Mouse (Mus musculus): Measurements from ENCODE around the gene F13a1. TPM values are rescaled to one million over a fixed set of nuclear protein-coding genes. Genes with fewer than 3 reads are reported as not detected.

The F13a1 gene
- polyA plus RNA-seq, 1 experiment: 1.1 TPM

- Histone ChIP-seq H3K36me3 (ENCODE audit: control insufficient read depth, insufficient read depth, low read length) (no peaks in the 10 kb centered on the region), H3K27me3 (ENCODE audit: control insufficient read depth, insufficient read depth, low read length) (no peaks in the 10 kb centered on the region), H3K27ac (ENCODE audit: insufficient read depth, low read length) (no peak overlapping the region), H3K4me1 (ENCODE audit: control insufficient read depth, insufficient read depth, insufficient read length) (peaks cover 3% of the 10 kb centered on the region; the same call in 1 of the 2 replicates), H3K4me3 (ENCODE audit: extremely low read depth, insufficient read depth, insufficient read length) (no peak overlapping the region)
- DNase-seq (ENCODE audit: low read depth in 1 of 2, low spot score in 2 of 2): no peak
- 61% methylated on average over 5 of the region's 5 CpGs for WGBS
- TF ChIP-seq CTCF (IDR thresholded peaks at IDR 0.05; ENCODE audit: extremely low read depth, insufficient read depth, insufficient read length, insufficient replicate concordance): no peak
- TF ChIP-seq POLR2A (IDR thresholded peaks at IDR 0.05; ENCODE audit: low read depth, low read length): no peak
Observed at GRCm38 (mm10) chr13:37010771-37011170, 39.3 kb downstream of the F13a1 start.

- H3K27ac ChIP-seq (ENCODE audit: insufficient read depth, low read length): no peak overlapping the region
- H3K27me3 ChIP-seq (ENCODE audit: control insufficient read depth, insufficient read depth, low read length): no peaks in the 10 kb centered on the region
- no peaks in the 10 kb centered on the region for H3K36me3 ChIP-seq (ENCODE audit: control insufficient read depth, insufficient read depth, low read length)
- no peak for DNase-seq (ENCODE audit: low read depth in 1 of 2, low spot score in 2 of 2)
- TF ChIP-seq CTCF (IDR thresholded peaks at IDR 0.05; ENCODE audit: extremely low read depth, insufficient read depth, insufficient read length, insufficient replicate concordance) (no peak), POLR2A (IDR thresholded peaks at IDR 0.05; ENCODE audit: low read depth, low read length) (no peak)
- no peak overlapping the region for H3K4me3 ChIP-seq (ENCODE audit: extremely low read depth, insufficient read depth, insufficient read length)
- H3K4me1 ChIP-seq (ENCODE audit: control insufficient read depth, insufficient read depth, insufficient read length): no peaks in the 10 kb centered on the region
Observed at GRCm38 (mm10) chr13:37006224-37006623, 43.8 kb downstream of the F13a1 start.

GRCm38 (mm10) chr13:36999210-36999705 is 50.8 kb downstream of the F13a1 start:
- 90% methylated on average over 6 of the region's 6 CpGs for WGBS
- H3K4me3 ChIP-seq (ENCODE audit: extremely low read depth, insufficient read depth, insufficient read length): no peak overlapping the region; the same call in 1 of the 2 replicates
- H3K4me1 ChIP-seq (ENCODE audit: control insufficient read depth, insufficient read depth, insufficient read length): no peaks in the 10 kb centered on the region
- no peaks in the 10 kb centered on the region for H3K36me3 ChIP-seq (ENCODE audit: control insufficient read depth, insufficient read depth, low read length)
- no peaks in the 10 kb centered on the region for H3K27me3 ChIP-seq (ENCODE audit: control insufficient read depth, insufficient read depth, low read length)
- no peak for TF ChIP-seq CTCF (IDR thresholded peaks at IDR 0.05; ENCODE audit: extremely low read depth, insufficient read depth, insufficient read length, insufficient replicate concordance)
- no peak for TF ChIP-seq POLR2A (IDR thresholded peaks at IDR 0.05; ENCODE audit: low read depth, low read length)
- H3K27ac ChIP-seq (ENCODE audit: insufficient read depth, low read length): no peak overlapping the region
- DNase-seq (ENCODE audit: low read depth in 1 of 2, low spot score in 2 of 2): no peak

GRCm38 (mm10) chr13:36993593-36993992 is 56.5 kb downstream of the F13a1 start:
- whole genome bisulfite sequencing: 91% methylated on average over 5 of the region's 5 CpGs
- DNase-seq (ENCODE audit: low read depth in 1 of 2, low spot score in 2 of 2): no peak
- Histone ChIP-seq H3K27ac (ENCODE audit: insufficient read depth, low read length) (no peak overlapping the region), H3K4me3 (ENCODE audit: extremely low read depth, insufficient read depth, insufficient read length) (no peak overlapping the region), H3K27me3 (ENCODE audit: control insufficient read depth, insufficient read depth, low read length) (no peaks in the 10 kb centered on the region), H3K36me3 (ENCODE audit: control insufficient read depth, insufficient read depth, low read length) (no peaks in the 10 kb centered on the region), H3K4me1 (ENCODE audit: control insufficient read depth, insufficient read depth, insufficient read length) (no peaks in the 10 kb centered on the region)
- no peak for TF ChIP-seq POLR2A (IDR thresholded peaks at IDR 0.05; ENCODE audit: low read depth, low read length)
- no peak for TF ChIP-seq CTCF (IDR thresholded peaks at IDR 0.05; ENCODE audit: extremely low read depth, insufficient read depth, insufficient read length, insufficient replicate concordance)

GRCm38 (mm10) chr13:36988392-36988791 is 61.7 kb downstream of the F13a1 start:
- 77% methylated on average over 4 of the region's 4 CpGs for WGBS
- Histone ChIP-seq H3K4me1 (ENCODE audit: control insufficient read depth, insufficient read depth, insufficient read length) (no peaks in the 10 kb centered on the region), H3K4me3 (ENCODE audit: extremely low read depth, insufficient read depth, insufficient read length) (no peak overlapping the region), H3K27me3 (ENCODE audit: control insufficient read depth, insufficient read depth, low read length) (no peaks in the 10 kb centered on the region), H3K36me3 (ENCODE audit: control insufficient read depth, insufficient read depth, low read length) (no peaks in the 10 kb centered on the region), H3K27ac (ENCODE audit: insufficient read depth, low read length) (no peak overlapping the region)
- no peak for TF ChIP-seq CTCF (IDR thresholded peaks at IDR 0.05; ENCODE audit: extremely low read depth, insufficient read depth, insufficient read length, insufficient replicate concordance)
- TF ChIP-seq POLR2A (IDR thresholded peaks at IDR 0.05; ENCODE audit: low read depth, low read length): no peak
- no peak for DNase-seq (ENCODE audit: low read depth in 1 of 2, low spot score in 2 of 2)

GRCm38 (mm10) chr13:36973016-36973415 is 77.0 kb downstream of the F13a1 start:
- Histone ChIP-seq H3K4me3 (ENCODE audit: extremely low read depth, insufficient read depth, insufficient read length) (no peak overlapping the region), H3K36me3 (ENCODE audit: control insufficient read depth, insufficient read depth, low read length) (no peaks in the 10 kb centered on the region)

GRCm38 (mm10) chr13:36972226-36972625 is 77.8 kb downstream of the F13a1 start:
- WGBS: 90% methylated on average over 3 of the region's 3 CpGs
- no peaks in the 10 kb centered on the region for H3K27me3 ChIP-seq (ENCODE audit: control insufficient read depth, insufficient read depth, low read length)
- H3K4me1 ChIP-seq (ENCODE audit: control insufficient read depth, insufficient read depth, insufficient read length): peaks cover 6% of the 10 kb centered on the region; the same call in 1 of the 2 replicates
- no peak overlapping the region for H3K4me3 ChIP-seq (ENCODE audit: extremely low read depth, insufficient read depth, insufficient read length)
- no peak for DNase-seq (ENCODE audit: low read depth in 1 of 2, low spot score in 2 of 2)
- TF ChIP-seq CTCF (IDR thresholded peaks at IDR 0.05; ENCODE audit: extremely low read depth, insufficient read depth, insufficient read length, insufficient replicate concordance): no peak
- TF ChIP-seq POLR2A (IDR thresholded peaks at IDR 0.05; ENCODE audit: low read depth, low read length): no peak
- H3K27ac ChIP-seq (ENCODE audit: insufficient read depth, low read length): no peak overlapping the region
- no peaks in the 10 kb centered on the region for H3K36me3 ChIP-seq (ENCODE audit: control insufficient read depth, insufficient read depth, low read length)

More at GRCm38 (mm10) chr13:36973016-36973415, 77.0 kb downstream of the F13a1 start:
- DNase-seq (ENCODE audit: low read depth in 1 of 2, low spot score in 2 of 2): no peak
- no peak overlapping the region for H3K27ac ChIP-seq (ENCODE audit: insufficient read depth, low read length)
- TF ChIP-seq CTCF (IDR thresholded peaks at IDR 0.05; ENCODE audit: extremely low read depth, insufficient read depth, insufficient read length, insufficient replicate concordance) (no peak), POLR2A (IDR thresholded peaks at IDR 0.05; ENCODE audit: low read depth, low read length) (no peak)
- 23% methylated on average over 2 of the region's 2 CpGs for WGBS
- peaks cover 6% of the 10 kb centered on the region; the same call in 1 of the 2 replicates for H3K4me1 ChIP-seq (ENCODE audit: control insufficient read depth, insufficient read depth, insufficient read length)
- H3K27me3 ChIP-seq (ENCODE audit: control insufficient read depth, insufficient read depth, low read length): no peaks in the 10 kb centered on the region
